Mouse (Mus musculus): ENCODE measurements around the gene Kdsr. TPM values are rescaled to one million over a fixed set of nuclear protein-coding genes. Genes with fewer than 3 reads are reported as not detected.

Gene Kdsr
- total RNA-seq (2021): 1 to 10 TPM; 3.7 to 4.8 TPM
- long read RNA-seq, experiment 1, full-length matches to known transcripts: 2 of 5 reads
- long read RNA-seq, experiment 1, partial matches to known transcripts: 1 of 5 reads
- long read RNA-seq, experiment 1, other reads (novel, unspliced or antisense): 2 of 5 reads
- long read RNA-seq, experiment 2, full-length matches to known transcripts: 6 of 6 reads
- long read RNA-seq, experiment 2, partial matches to known transcripts: 0 of 6 reads
- long read RNA-seq, experiment 2, other reads (novel, unspliced or antisense): 0 of 6 reads

DNA sequence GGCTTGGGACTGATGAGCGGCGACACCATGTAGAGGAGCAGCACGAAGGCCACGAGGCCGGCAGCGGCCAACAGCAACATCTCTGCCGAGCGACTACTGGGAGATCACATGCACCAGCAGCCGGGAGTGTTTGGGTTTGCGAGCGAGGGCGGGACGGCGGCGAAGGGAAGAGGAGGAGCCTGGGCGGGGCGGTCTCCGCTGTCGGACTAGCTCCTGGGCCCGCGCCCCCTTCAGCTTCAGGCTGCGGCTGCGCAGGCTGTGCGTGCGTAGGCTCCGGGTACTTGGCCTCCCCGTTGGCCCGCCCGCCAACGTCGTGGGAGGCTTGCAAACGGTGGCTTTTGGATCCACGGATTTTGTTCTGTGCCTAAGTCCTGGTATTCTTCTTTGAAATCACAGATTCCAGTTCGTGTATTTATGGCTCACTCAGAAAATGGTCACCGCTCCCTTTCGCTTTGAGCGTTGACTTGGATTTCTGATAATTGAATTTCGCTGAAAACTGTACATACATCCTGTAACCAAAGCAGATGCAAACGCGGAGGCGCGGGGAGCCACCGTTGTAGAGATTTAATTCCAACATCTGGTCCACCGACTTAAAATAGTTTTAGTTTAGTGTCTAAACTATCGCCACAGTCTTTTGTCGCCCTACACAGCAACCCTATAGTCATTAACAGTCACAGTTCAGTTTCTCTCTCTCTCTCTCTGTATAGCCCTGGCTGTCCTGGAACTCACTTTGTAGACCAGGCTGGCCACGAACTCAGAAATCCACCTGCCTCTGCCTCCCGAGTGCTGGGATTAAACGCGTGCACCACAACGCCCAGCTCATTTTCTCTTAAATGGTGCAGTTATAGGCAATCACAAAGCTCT is at the start of gene Kdsr:
Gene Kdsr, minus strand, starts transcription at position 156 of the 864 bp plus-strand sequence.
- DNase-seq: peak; percentile 98

DNA sequence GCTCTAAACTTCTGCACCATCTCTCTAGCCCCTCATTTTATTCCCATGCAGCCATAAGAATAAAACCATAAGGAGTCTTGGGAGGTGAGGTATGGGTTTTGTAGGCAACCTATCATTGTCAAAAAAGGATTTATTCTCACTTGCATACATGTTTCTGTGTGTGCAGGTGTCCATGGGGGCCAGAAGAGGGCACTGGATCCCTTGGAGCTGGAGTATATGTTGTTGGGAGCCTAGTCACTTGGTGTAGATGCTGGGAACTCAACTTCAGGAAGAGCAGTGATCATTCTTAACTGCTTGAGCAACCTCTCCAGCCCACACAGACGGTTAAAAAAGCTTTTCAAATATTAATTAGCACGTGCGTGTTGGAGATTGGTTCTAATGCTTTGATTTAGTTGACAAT is 40.4 kb upstream of the Kdsr start:
- DNase-seq: no peak

DNA sequence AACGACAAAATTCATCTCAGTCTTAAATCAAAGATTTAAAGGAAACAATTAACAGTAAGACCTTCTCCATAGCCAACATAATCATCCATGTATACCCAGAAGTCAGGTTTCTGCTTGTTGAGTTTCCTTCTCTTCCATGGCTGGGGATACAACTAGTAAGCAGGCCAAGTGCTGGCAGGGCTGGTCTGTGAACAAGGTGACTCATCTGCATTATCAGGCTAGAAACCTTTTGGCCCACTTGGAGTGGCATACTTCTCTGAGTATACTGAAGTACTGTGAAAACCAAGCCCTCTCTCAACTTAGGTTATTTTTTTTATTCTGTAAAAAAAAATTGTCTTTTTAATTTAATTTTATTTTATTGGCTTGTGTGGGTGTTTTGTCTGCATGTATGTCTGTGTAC is 39.9 kb upstream of the Kdsr start:
- DNase-seq: no peak

DNA sequence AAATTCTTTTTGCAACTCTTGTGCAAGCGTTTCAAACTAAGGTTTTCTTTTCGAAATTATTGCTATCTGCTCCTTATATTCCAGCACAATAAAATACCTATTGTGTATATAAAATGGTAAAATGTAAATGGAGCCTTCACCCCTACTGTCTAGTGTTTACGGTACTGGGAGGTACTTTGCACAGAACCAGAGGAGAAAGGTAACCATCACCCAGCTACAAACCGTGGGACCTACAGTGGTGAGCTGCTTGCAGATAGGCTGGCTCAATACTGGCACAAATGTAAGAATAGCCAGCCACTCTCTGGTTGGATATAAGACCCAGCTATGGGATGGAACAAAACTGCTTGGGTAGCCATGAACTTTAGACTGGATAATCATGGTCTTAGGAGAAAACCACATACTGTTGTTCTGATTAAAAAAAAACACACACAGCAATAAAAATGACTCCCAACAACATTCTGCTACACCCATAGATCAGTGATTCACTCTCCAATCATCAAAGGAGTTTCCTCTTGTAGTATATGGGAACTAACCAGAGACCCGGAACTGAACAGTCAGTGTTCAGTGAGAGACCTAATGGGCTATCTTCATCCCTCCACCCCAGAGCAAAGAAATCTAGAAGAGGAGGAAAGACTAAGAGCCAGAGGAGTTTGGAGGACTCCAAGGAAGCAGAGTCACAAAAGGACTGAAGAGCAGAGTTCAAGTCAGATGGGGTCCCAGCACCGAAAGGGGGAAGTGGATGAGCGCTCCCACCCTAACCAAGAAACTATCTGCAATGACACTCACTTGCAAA is 37.7 kb upstream of the Kdsr start:
- no peak for DNase-seq

DNA sequence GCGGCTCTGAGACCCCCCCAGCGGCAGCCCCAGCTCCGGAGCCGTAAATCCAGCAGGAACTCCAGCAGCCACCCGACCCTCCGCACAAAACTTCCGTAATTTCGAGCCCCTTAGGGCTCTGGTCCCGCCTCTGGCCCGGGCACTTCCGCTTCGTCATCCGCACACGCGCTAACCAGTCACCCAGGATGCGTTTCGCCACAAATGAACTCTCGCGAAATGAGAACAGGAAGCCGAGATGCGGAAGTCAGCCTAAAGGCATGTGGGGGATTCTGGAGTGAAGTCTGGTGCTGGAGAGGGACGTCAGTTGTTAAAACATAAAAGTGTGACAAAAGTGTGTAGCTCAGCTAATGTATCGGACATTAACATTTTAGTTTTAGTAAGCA is 37.0 kb upstream of the Kdsr start, which contains the start of gene Vps4b:
Gene Vps4b, minus strand, starts transcription at position 187 of the 383 bp plus-strand sequence.
- DNase-seq: peak; percentile 90

DNA sequence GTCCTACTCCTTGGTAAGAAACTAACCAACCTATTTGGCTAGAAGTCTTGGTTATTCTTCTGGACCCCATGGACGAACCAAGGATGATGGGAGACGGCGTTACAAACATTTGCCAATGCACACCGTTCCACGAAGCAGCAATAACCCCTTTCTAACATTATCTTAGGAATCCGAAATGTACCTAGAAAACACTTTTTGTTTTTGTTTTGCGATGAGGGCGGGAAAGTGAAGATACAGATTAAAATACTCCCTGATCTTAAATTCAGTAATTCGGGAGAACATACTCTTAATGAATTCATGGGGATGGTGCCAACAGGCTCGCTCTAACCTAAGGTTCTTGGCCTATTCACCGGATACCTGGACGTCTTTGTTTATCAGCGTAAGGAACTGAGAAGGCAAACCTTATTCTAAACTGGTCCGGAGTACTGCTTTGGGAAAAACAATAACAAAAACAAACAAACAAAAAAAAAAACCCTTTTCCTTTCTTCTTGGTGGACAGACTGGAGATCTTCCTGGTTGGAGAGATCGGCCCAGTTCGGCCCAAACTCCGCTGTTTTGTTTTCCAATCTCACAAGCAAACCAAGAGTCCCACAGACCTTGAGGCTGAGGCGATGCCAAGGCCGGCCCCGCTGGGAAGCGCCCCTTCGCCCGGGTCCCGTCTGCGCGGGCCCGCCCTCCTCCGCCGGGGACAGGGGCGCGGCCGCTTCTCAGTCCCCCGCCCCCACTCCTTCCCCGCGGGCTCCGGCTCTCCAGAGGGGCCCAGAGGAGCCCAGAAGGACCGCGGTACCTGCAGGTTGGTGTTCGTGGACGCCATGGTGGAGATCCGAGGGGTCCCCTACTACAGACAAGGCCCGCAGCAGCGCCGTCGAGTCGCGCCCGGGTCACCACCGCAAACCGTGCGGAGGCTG is 36.4 kb upstream of the Kdsr start:
- DNase-seq: peak; percentile 47

DNA sequence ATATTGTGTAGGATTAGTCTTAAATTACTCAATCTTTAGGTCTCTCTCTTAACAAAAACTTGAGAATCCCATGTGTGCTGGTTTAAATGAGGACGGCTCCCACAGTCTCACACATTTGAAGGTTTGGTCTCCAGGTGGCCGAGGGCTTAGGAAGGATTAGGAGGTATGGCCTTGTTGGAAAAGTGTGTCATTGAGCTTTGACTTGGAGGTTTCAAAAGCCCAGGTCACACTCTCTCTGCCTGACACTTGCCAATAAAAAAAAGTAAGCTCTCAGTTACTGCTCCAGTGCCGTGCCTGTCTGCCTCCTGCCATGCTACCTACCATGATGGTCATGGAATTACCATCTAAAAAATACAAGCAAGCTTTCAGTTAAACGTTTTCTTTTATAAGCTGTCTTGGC is 15.4 kb upstream of the Kdsr start:
- no peak for DNase-seq

DNA sequence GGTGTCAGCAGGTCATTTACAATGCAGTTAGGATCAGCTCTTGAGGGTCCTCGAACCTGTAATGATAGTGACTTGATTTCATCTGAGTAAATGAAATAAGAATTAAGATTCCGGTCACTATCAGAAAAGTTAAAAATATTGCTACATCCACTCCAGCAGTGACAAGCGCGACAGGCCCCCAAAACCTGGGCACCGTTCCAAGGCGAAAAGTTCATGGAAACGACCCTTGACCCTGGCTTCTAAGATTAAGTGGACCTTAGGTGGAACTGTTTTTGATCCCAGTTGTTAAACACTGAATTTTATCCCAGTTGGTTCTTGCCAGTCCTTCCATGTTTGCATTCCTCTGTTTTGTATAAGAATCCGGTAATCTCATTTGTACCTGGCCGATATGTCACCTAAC is 14.6 kb upstream of the Kdsr start:
- no peak for DNase-seq

DNA sequence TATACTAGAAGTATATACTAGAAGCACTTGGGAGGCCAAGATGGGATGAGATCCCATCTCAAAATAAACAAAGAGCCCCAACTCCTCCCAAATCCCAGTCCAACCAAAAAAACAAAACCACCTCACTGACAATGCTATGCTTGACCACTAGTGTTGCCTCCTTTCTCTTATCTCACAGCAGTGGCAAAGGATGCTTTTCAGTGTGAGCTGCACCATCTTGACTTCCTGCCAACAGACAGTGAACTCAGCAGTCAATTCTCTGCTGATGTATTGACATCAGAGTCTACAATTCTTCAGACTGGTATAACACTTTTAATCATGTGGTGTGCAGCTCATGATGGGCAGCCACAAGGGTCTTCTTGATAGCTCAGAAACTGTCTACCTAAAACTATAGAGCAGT is 9.2 kb upstream of the Kdsr start:
- DNase-seq: no peak

DNA sequence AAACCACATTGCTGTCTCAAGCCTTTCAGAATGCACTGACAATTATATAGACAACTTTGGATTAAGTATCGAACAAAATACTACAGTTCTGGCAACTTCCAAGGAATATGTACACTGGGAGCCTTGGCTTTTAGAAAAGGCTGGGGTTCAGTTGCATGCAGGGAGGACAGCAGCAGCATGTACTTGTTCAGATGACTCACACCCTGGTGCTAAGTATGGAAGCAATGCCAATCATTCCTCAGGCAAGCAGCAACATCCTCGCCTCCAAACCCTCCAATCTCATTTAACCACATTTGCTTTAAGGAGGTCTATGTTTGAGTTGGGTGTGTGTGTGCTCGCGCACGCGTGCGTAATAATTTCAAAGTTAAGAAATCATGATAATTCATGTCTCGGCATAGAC is 6.2 kb upstream of the Kdsr start:
- DNase-seq: no peak

DNA sequence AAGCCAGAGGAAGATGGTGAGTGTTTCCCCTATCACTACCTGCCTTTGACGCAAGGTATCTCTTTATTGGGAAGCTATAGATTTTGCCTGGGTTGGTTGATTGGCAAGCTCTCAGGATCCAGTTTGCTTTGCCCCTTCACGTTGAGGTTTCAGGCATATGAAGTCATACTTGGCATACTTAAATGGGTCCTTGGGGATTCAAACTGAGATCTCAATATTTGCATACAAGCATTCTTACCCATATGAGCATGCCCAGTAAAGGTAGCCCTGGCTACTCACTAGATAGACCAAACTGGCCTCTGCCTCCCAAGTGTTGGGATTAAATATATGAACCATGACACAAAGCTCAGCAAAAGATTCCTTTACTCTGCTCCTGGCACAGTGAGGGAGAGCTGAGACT is 5.3 kb upstream of the Kdsr start:
- DNase-seq: no peak

DNA sequence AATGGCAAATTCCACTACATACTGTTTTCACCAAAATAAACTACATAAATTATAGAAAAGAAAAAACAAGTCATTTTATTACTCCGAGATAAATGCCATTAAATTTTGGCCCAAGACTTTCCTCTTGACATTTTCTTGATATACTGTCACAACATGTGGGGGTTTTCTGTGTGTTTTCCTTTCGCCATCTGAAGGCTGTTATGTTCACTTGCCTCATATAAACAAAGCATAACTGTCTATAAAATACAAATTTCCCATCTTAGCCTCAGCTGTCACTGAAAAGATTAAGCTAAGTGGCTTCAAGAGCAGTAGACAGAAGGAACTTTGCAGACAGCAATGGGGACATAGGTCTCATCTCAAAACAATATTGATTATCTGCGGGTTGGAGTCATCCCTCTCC is 4.8 kb upstream of the Kdsr start:
- DNase-seq: no peak

DNA sequence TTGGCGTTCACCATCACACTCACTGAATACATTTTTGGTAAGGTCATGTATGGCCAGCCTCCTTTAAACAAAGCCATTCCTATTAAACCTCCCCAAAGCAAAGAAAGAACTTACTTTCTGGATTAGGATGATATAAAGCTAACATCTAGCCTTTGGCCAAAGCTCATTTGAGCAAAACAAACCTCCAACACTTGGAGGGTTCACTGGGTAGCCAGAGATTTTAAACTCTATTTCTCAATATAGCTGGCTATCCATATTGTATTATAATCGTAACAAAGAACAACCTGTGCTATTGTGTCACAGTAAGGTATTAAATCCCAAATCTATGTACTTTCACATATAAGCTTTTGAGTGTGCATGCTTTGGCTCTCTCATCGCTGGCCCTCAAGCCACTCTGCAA is 1.2 kb upstream of the Kdsr start:
- no peak for DNase-seq

DNA sequence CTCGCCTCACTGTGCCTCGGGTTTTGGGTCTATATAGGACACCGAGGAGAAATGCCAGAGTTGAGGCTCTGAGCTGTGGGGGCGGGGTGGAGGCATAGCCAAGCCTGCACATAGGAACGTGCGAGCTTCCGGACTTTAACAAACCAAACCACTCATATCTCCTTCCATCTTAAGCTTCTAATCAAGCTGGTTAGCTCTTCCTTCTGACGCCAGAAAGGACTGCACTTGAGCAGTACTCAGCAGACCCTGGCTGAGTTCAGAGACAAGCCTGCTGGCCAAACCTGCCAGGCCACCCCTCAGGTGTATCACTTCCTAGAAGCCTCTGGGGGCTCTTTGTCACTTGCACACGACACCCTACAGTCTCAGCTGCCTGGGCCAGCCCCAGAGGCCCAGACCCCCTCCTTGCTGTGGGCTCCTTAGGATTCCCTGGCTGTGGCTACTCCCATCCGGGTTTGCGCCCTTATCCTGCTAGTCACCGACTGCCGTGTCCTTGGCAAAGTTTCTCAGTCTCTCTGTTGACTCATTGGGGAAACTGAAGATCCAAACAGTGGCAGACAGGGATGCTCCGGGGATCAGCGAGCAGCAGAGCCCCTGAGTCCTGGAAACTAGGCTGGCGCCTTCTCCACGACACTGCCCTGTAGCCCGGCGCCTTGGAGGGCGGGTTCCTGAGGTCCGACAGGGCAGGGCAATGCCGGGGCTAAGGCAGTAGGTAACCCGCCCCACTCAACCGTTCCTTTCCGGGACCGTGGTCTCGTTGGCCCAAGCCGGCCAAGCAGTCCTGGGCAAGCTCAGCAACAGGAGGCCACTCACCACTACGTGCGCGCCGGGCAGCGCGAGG is 574 bp downstream of the Kdsr start:
- no peak for DNase-seq

DNA sequence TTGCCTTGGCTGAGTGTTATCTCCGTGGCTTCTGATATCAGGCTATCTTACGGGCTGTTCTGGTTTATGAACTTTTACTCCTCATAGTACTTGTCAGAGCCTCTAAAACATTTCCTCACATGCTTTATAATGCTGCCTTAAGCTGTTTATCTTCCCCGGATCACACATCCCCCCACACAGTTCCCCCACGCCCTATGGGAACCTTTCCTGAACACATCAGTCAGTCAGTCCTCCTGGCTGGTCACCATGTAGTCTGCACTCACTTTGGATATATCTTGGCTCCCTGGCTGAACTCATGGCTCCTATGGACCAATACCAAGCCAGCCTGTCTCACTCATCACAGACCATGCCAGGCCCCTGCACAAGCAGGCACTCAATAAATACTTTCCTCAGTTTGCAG is 2.9 kb downstream of the Kdsr start:
- no peak for DNase-seq

DNA sequence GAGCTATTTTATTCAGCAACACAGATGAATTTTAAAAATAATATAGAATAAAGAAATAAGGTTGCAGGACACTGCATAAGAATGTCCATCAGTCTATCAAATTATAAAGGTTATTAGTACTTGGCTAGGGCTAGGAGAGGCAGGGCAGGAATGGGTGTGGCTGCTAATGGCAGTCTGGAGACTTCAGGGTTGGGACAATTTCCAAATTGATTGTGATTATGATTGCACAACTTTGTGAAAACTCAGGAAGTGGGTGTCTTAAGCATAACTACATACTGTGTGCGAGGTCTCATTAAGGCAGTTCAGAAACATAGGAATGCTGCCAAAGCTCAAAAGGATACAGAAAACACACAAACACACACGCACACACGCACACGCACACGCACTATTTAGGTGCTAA is 7.5 kb downstream of the Kdsr start:
- DNase-seq: no peak

DNA sequence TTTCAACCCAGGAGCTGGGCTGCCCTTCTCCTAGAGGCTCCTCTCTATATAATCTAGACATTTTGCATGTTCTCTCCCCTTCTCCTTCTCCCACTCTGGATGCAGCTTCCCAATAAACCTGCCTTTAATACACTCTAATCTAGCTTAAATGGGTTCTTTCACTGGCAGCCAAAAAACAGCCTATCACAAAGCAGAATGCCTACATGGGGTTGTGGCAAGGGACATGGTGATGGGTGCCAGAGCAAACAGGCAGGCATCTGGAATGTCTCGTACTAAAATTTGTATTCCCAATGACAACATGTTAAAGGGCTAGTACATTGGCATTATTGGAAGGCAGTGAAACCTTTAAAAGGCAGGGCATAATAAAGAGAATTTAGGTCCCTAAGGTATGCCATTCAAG is 8.9 kb downstream of the Kdsr start:
- no peak for DNase-seq

DNA sequence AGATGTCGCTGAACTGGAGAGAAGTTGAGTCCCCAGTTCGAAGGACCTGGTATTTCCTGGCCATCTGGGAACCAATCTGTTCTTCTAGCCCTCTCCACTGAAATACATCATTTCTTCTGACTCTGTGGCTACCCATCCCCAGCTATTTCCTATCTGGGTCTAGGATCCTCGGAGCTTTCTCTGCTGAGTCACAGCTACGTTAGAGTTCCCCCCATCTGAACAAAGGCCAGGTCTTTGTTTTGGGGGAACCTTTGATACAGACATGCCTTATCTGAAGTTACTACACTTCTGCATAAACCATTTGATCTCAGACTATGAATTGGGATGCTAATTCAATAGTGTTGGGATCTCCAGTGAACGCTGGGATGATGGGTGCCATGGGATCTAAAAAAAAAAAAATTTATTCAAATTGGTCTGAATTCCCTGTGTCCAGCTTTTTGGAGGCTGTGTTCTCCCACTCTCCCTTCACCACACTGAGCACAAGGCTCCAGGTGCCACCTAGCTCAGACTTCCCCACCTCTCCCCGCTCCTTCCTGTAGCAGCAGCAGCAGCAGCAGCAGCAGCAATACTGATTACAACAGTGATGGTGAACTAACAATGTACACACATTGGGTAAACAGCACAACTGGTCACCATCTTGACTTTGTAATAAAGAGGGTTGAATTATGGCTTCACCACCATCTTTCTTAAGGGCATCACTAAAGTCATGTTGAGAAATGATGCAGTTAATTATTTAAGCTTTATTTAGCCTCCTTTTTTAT is 10.8 kb downstream of the Kdsr start:
- DNase-seq: no peak

DNA sequence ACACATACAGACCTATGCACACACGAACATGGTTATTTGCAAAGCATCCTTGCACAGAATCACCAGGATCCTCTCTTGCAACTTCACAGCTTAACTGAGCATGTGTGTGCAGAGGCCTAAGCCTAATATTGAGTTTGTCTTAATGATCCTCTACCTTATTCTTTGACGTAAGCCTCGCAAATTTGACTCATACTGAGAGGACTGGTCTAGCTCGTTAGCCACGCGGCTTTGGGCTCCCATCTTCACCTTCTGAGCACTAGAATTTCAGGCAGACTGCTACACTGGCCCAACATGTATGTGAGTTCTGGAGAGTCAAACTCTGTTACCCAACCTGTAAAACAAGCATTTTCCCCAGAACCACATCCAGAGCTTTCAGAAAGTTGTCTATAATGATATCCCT is 16.5 kb downstream of the Kdsr start:
- DNase-seq: no peak

DNA sequence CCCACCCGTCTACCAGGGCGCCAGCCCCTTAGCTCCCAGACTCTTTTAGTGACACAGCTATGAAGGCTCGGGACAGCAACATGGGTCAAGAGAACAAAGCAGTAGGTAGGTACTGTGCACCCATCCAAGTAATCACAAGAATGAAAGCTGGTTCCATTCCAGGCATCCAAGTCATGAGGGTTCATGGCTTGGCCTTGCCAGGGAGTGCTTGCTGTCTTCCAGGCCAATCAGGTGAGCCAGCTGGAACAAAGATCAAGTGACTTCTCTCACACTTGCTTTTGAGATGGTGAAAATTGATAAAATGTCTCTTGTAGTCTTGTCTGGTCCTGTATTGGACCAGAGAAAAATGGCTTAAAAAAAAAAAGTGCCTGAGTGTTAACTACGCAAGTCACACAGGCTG is 18.8 kb downstream of the Kdsr start:
- no peak for DNase-seq

All from gastrocnemius, postnatal 25 days (tissue).